Mouse (Mus musculus): Measurements from ENCODE around the gene Olfr1302. TPM values are rescaled to one million over a fixed set of nuclear protein-coding genes. Genes with fewer than 3 reads are reported as not detected.

Olfr1302 gene
- polyA plus RNA-seq (2012; ENCODE audit: low replicate concordance): not detected in 2 replicates

GRCm38 (mm10) chr2:111777129-111777528 lies at the start of gene Olfr1302:
Gene Olfr1302, plus strand, starts transcription at chr2:111777429.

GRCm38 (mm10) chr2:111750706-111751105 lies 26.5 kb upstream of the Olfr1302 start, which contains the start of gene Olfr1301:
Gene Olfr1301, plus strand, starts transcription at chr2:111751006.

DNA sequence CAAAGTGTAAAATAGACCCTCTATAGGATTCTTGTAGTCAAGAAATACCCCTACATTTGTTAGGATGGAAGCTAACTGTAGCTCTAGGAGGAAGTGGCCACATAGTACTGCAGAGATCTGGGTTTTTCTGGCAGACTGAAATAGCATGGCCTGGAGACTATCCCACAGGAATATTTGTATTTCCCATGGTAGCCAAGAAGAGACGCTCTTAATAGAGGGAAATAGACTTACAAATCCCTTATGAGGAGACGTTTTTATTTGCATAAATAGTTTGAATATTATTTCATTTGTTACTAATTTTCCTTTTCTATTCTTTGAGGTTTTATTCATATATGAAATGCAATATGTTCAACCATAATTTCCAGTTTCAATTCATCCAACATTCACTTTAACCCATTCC lies 43.0 kb downstream of the Olfr1302 start, which contains the start of gene Olfr1303:
Olfr1303 (minus strand) TSS at position 101 of the 400 bp plus-strand sequence.

Other genes with a start within 250 kb of the Olfr1302 start
- gene Olfr1294, start 237.1 kb upstream of the Olfr1302 start, polyA plus RNA-seq (2012; ENCODE audit: low replicate concordance): not detected in 2 replicates
- not detected in 2 replicates for gene Olfr1295, start 207.7 kb upstream of the Olfr1302 start, polyA plus RNA-seq (2012; ENCODE audit: low replicate concordance)
- not detected in 2 replicates for gene Olfr1297, start 150.9 kb upstream of the Olfr1302 start, polyA plus RNA-seq (2012; ENCODE audit: low replicate concordance)
- not detected in 2 replicates for gene Olfr1298, start 128.2 kb upstream of the Olfr1302 start, polyA plus RNA-seq (2012; ENCODE audit: low replicate concordance)
- gene Olfr1299, start 116.0 kb upstream of the Olfr1302 start, polyA plus RNA-seq (2012; ENCODE audit: low replicate concordance): not detected in 2 replicates
- not detected in 2 replicates for gene Olfr1301, start 26.4 kb upstream of the Olfr1302 start, polyA plus RNA-seq (2012; ENCODE audit: low replicate concordance)
- not detected in 2 replicates for gene Olfr1303, start 42.9 kb downstream of the Olfr1302 start, polyA plus RNA-seq (2012; ENCODE audit: low replicate concordance)
- not detected in 2 replicates for gene Olfr1305, start 99.7 kb downstream of the Olfr1302 start, polyA plus RNA-seq (2012; ENCODE audit: low replicate concordance)
- gene Olfr1306, start 138.8 kb downstream of the Olfr1302 start, polyA plus RNA-seq (2012; ENCODE audit: low replicate concordance): not detected in 2 replicates
- gene Olfr1307, start 172.0 kb downstream of the Olfr1302 start, polyA plus RNA-seq (2012; ENCODE audit: low replicate concordance): not detected in 2 replicates
- not detected in 2 replicates for gene Olfr1308, start 187.5 kb downstream of the Olfr1302 start, polyA plus RNA-seq (2012; ENCODE audit: low replicate concordance)
- gene Olfr1309, start 212.9 kb downstream of the Olfr1302 start, polyA plus RNA-seq (2012; ENCODE audit: low replicate concordance): not detected in 2 replicates
- not detected in 2 replicates for gene Olfr1310, start 235.3 kb downstream of the Olfr1302 start, polyA plus RNA-seq (2012; ENCODE audit: low replicate concordance)
- gene Olfr1311, start 247.0 kb downstream of the Olfr1302 start, polyA plus RNA-seq (2012; ENCODE audit: low replicate concordance): not detected in 2 replicates